Mouse (Mus musculus): ENCODE results near the gene Gm47995. TPM values are rescaled to one million over a fixed set of nuclear protein-coding genes. Genes with fewer than 3 reads are reported as not detected.

Gene Gm47995
- total and polyA plus RNA-seq, 3 experiments, result not detected

- Histone ChIP-seq H3K27ac (ENCODE audit: insufficient read depth, low read depth) (no peak overlapping the region), H3K4me2 (ENCODE audit: insufficient read depth, low read depth, poor library complexity, severe bottlenecking) (no peak overlapping the region), H3K4me3 (replicated peaks in 1 of 3; ENCODE audit: low read depth in 2 of 3, low read length in 2 of 3, poor library complexity in 1 of 3) (no peak overlapping the region), H3K79me2 (replicated peaks; ENCODE audit: control insufficient read depth, extremely low read depth, insufficient read depth, poor library complexity, severe bottlenecking) (no peaks in the 10 kb centered on the region), H3K9ac (ENCODE audit: insufficient read depth, low read depth) (no peak overlapping the region), H3K4me1 (ENCODE audit: control insufficient read depth in 1 of 2, insufficient read depth in 2 of 2) (no peaks in the 10 kb centered on the region), H3K27me3 (replicated peaks) (no peaks in the 10 kb centered on the region), H3K9me3 (replicated peaks; ENCODE audit: low read length) (no peaks in the 10 kb centered on the region), H3K36me3 (replicated peaks in 1 of 2; ENCODE audit: control insufficient read depth in 1 of 2, insufficient read depth in 1 of 2, low read length in 1 of 2) (no peaks in the 10 kb centered on the region)
- dilution Hi-C loops (cut with MboI; ENCODE audit: extremely low pct_ligation_motif_present, extremely low pct_unique_long_range_greater_than_20kb, low sequenced_read_pairs) (no loop called here), in situ Hi-C loops (cut with MboI; ENCODE audit: low pct_ligation_motif_present, low pct_unique_long_range_greater_than_20kb, low sequenced_read_pairs) (no loop called here)
- no peak for TF ChIP-seq MAFK (IDR thresholded peaks at IDR 0.05; ENCODE audit: insufficient replicate concordance, low read length)
- no peak for TF ChIP-seq KAT2A (IDR thresholded peaks at IDR 0.05; ENCODE audit: insufficient replicate concordance, low read length)
- no peak for DNase-seq (ENCODE audit: extremely low read depth)
Observed at GRCm38 (mm10) chr1:151156777-151157632, 41.2 kb upstream of the Gm47995 start.

DNA sequence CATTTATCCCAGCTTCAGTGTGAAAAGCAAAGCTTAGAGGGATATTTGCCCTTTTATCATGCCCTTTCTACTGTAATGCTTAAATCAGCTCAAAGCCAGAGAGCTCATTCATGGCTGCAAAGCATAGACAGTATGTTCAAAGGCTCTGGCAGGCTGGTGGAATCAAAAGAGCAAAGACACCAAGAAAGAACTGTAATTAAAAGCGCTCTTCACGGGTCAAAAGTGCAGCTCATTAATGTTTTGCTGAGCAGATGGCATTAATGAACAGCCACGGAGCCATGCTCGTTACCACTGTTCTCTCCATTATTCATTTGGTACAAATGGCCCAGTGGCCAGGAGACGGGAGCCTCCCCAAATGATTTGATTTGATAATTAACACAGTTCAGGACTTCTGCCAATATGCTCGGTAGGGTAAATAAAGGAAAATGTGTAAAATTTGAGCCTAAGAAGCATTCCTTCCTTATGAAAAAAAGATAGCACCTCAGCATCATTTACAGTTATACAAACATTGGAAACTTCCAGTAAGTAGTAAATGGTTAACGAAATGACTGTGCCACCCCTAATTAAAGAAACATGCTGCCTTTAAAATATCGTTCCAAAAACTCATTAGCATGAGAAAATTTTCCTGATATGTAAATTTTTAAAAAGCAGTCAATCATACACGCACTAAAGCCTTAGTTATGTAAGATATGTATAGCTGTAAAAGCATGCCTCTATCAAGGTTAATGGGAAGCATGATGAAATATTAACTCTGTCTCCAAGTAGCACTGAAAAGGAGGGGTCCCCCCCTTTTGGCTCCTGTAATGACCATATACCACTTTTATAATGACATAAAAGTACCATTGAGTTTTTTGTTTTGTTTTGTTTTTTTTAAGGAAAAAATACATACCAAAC lies 40.0 kb upstream of the Gm47995 start:
- H3K9me3 ChIP-seq (replicated peaks; ENCODE audit: low read length), result no peaks in the 10 kb centered on the region
- TF ChIP-seq PAX5 (IDR thresholded peaks at IDR 0.05; ENCODE audit: low read length), result no peak
- no peak for TF ChIP-seq ZNF384 (IDR thresholded peaks at IDR 0.05; ENCODE audit: low read depth, low read length)
- TF ChIP-seq HCFC1 (IDR thresholded peaks at IDR 0.05; ENCODE audit: low read depth, low read length), result no peak
- no peak for TF ChIP-seq ELF1 (IDR thresholded peaks at IDR 0.05; ENCODE audit: low read depth, low read length)
- TF ChIP-seq UBTF (IDR thresholded peaks at IDR 0.05; ENCODE audit: low read depth, low read length), result no peak
- TF ChIP-seq ZC3H11A (IDR thresholded peaks at IDR 0.05; ENCODE audit: low read depth, low read length), result no peak
- no peak for TF ChIP-seq E2F4 (IDR thresholded peaks at IDR 0.05; ENCODE audit: insufficient replicate concordance, low read depth, low read length)
- no peak for TF ChIP-seq MAFK (IDR thresholded peaks at IDR 0.05; ENCODE audit: insufficient replicate concordance, low read length)
- no peak for TF ChIP-seq JUN (IDR thresholded peaks at IDR 0.05; ENCODE audit: insufficient read depth, low read depth, low read length)
- no peak for TF ChIP-seq EP300 (IDR thresholded peaks at IDR 0.05; ENCODE audit: low read length)
- H3K4me2 ChIP-seq (ENCODE audit: insufficient read depth, low read depth, poor library complexity, severe bottlenecking), result no peak overlapping the region
- dilution Hi-C loops (cut with MboI; ENCODE audit: extremely low pct_ligation_motif_present, extremely low pct_unique_long_range_greater_than_20kb, low sequenced_read_pairs), result no loop called here
- in situ Hi-C loops (cut with MboI; ENCODE audit: low pct_ligation_motif_present, low pct_unique_long_range_greater_than_20kb, low sequenced_read_pairs), result no loop called here
- H3K79me2 ChIP-seq (replicated peaks; ENCODE audit: control insufficient read depth, extremely low read depth, insufficient read depth, poor library complexity, severe bottlenecking), result no peaks in the 10 kb centered on the region
- H3K9ac ChIP-seq (ENCODE audit: insufficient read depth, low read depth), result no peak overlapping the region
- H3K4me3 ChIP-seq (replicated peaks in 1 of 3; ENCODE audit: low read depth in 2 of 3, low read length in 2 of 3, poor library complexity in 1 of 3), result no peak overlapping the region
- no peaks in the 10 kb centered on the region for H3K27me3 ChIP-seq (replicated peaks)
- no peak for DNase-seq (ENCODE audit: extremely low read depth)
- no peaks in the 10 kb centered on the region for H3K36me3 ChIP-seq (replicated peaks in 1 of 2; ENCODE audit: control insufficient read depth in 1 of 2, insufficient read depth in 1 of 2, low read length in 1 of 2)
- no peaks in the 10 kb centered on the region for H3K4me1 ChIP-seq (ENCODE audit: control insufficient read depth in 1 of 2, insufficient read depth in 2 of 2)
- no peak overlapping the region for H3K27ac ChIP-seq (ENCODE audit: insufficient read depth, low read depth)

Measured in CH12.LX (cell line).